Mouse (Mus musculus) CD4-positive, CD25-positive, alpha-beta regulatory T cell (primary cell): ENCODE results near the gene Col6a6. TPM values are rescaled to one million over a fixed set of nuclear protein-coding genes. Genes with fewer than 3 reads are reported as not detected.

Source experiments
- polyA plus RNA-seq: library from polyadenylated mRNA; unstranded; fragments of 100-300 nt; shearing (Covaris generic); gene quantifications from one replicate; pipeline ENCODE4 v1.2.1, GENCODE M21; 2017

Gene Col6a6
- polyA plus RNA-seq = not detected

GRCm38 (mm10) chr9:105827791-105828385 lies at the start of gene Col6a6:
Gene Col6a6, minus strand, starts transcription at chr9:105828160.

DNA sequence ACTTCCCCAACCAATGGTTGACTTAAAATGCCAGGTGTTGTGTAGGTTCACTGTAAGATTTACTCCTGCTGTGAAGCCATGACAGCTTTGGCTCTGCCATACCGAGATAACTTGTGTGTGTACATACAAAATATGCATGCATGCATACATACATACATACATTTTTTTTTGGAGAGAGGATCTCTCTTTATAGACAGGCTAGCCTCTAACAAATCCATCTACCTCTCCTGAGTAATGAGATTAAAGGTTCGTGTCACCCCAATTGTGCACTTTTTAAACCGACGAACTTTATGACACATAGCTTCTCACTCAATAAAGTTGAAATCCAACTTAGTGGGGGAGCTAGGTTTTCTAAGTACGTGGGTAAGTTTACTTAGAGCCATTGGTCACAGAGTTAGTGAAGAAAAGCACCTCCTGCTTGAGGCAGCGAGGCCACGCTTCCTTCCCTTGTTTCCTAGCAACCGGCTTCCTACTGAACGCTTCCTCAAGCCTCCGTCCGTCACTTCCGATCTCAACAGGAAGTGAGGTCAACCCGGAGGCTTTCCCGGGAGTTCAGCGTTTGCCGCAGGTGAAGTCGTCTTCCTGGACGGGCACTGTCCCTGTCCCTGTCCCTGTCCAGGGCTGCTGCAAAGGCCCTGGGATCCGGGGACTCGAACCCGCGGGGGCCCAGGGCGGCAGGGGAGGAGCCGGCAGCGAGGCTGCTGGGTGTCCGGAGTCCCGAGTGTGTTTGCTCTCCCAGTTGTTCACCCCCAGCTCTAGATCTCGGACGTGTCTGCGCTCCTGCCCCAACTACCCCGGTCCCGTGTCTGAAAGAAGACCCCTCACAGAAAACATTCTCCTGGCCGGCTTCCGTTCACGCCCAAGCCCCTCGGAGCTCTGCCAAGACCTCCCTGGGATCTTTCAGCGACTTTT lies 185.2 kb downstream of the Col6a6 start, which contains the start of gene Pik3r4:
Gene Pik3r4 (plus strand): TSS at position 519 of the 912 bp plus-strand sequence.

Other genes with a start within 250 kb of the Col6a6 start
- 36.7 TPM for gene Pik3r4, start 185.2 kb downstream of the Col6a6 start, polyA plus RNA-seq
- gene Col6a5, start 132.5 kb upstream of the Col6a6 start, polyA plus RNA-seq = 0.02 TPM